Mouse (Mus musculus) monocyte, adult 59 days (primary cell): ENCODE data around the gene Sh2b1. TPM values are rescaled to one million over a fixed set of nuclear protein-coding genes. Genes with fewer than 3 reads are reported as not detected.

Experiments used
- total RNA-seq, 2 experiments: library from RNA; stranded (reverse); gene quantifications; one replicate each; pipeline ENCODE4 v1.2.4; 2023

Sh2b1 gene
- 10 to 100 TPM; 36.6 to 38.8 TPM for total RNA-seq

DNA sequence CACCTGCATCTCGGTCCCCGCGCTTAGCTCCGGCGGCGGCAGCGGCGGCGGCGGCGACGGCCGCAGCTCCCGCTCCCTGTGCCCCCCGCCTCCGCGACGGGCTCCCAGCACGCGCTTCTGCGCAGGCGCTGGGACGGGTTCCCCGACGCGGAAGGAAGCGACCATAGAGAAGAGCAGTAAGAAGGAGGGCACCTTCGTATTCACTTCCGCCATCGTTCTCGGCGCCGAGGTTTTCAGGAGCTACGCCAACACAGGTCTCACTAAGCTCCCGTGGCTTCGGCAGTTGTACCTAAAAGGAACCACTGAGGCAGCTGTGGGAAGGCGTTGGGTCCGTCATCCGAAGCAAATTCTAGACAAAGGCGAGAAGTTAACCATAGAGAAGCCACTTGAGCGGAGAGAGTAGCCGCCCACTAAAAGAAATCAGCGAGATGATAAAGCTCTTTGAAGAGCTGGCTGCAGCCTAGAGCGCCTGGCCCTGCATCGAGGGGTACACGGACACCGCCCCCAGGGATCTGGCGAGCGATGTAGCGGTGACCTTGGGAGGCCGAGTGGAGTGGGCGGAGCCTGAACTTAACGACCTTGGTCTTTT is at the start of gene Sh2b1:
Gene Sh2b1 (minus strand): TSS at position 432 of the 589 bp plus-strand sequence.

DNA sequence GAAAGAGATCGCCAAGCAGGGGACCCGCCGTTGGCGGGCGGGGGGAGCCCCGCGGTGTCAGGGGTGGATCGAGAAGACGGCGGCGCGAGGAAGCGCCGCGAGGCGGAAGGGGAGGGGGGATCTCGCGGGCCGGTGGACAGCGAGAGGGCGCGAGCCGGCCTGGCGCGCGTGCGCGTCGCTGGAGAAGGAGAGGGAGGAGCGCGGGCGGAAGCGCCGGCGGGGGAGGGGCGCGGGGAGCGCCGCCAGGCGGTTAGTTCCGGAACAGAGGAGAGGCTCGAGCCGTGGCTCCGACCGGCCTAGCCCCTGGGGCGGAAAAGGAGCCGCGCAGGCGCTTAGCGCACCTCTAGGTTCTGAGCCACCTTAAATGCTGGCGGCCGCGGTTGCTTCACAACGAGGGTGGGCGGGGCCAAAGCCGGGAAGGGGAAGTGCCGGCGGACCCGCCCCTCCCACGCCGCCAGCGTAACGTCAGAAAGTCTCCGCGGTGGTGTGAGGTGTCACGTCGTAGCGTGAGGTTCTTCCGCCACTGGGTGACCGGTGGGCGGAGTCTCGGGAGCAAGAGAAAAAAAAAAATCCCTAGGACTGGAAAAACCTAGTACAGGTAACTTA is 28.2 kb upstream of the Sh2b1 start, which contains the start of gene Atxn2l:
Gene Atxn2l (minus strand): TSS at position 165 of the 606 bp plus-strand sequence.

DNA sequence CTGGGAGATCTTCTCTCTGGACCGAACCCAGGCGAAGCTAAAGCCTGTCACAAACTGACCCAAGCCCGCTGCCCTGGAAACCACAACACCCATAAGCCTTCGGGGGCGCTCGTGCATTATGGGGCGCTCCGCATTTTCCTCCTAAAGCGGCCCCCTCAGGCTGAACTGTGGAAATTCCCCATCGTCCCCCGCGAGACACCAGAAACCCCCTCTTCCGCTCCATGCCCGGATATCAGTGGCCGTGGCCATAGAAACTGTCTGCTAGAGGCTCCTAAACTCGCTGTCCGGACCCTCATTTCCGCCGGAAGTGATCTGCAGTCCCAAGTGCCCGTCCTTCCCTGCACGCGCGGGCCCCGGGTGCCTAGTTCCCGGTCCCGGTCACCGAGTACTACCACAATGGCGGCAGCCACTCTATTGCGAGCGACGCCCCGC is 11.8 kb upstream of the Sh2b1 start, which contains the start of gene Tufm:
Gene Tufm (plus strand): TSS at position 310 of the 432 bp plus-strand sequence.

DNA sequence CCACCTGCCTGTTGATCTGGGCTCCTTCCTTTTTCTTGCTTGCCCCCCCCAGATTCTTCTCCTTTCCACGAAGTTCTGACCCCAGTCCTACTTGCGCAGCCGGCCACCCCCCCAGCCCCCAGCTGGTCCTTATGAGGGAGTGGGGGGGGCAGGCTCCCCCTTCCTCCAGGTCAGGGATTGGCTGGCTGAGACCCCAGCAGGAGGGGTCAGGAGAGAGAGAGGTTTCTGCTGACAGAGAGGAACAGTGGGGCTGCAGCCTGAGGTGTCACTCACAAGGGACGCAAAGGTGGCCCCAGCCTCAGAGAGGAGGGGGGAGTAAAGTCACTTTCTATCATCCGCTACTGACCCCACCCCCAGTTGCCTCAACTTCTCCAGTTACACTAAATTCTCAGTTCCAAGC is 12.2 kb downstream of the Sh2b1 start, which contains the start of gene Atp2a1:
Gene Atp2a1 (minus strand): TSS at position 105 of the 400 bp plus-strand sequence.

DNA sequence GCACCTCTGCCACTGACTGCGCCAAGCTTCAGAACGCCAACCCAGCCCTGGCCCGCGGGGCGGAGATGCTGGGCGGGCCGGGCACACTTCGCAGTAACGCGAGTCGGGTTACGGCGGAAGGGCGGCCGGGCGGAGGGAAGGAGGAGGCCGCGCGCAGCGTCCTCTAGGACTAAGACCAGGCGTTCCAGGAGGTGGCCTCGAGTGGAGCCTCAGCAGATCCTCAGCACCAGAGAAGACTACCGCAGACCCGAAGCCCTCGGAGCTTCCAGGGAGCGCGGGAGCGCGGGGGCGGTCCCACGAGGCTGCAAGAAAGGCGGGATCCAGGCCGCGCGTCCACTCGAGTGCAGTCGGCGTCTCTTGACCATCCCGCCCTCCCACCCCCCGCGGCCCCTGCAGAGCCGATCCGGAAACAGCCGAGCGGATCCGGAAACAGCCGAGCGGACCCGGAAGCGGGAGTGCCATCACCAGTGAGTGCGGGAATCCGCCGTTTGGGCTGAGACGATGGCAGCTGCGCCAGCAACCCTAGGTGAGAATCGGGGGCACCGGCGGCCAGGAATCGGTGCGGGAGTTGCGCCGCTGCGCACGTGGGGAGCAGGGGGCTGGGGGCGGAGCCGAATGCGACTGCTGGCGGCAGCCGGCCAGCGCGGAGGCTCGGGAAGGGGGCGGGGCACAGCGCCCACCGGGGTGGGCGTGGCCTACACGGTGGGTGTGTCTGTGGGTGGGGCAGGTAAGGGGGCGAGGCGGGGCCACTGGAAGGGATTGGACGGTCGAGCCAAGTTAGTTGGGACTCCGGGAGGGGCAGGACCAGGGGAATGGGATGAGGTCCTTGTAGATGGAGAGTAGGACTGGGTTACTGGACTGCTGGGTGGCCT is 46.4 kb downstream of the Sh2b1 start, which contains the start of gene Rabep2:
Gene Rabep2 (plus strand): TSS at position 129 of the 872 bp plus-strand sequence.

Other genes with a start within 250 kb of the Sh2b1 start
- 10 to 100 TPM; 20.0 to 23.4 TPM for gene Sbk1, start 202.8 kb downstream of the Sh2b1 start, total RNA-seq
- 1 to 10 TPM; 2.2 to 3.6 TPM for gene Lat, start 105.9 kb downstream of the Sh2b1 start, total RNA-seq
- gene Spns1, start 98.0 kb downstream of the Sh2b1 start, total RNA-seq, result 10 to 100 TPM; 49.8 to 66.4 TPM
- gene Nfatc2ip, start 78.7 kb downstream of the Sh2b1 start, total RNA-seq, result 10 to 100 TPM; 10.2 to 11.0 TPM
- 1 to 10 TPM in 1 of 2 experiments, under 1 TPM in 1; 0.97 to 4.1 TPM for gene Cd19, start 60.5 kb downstream of the Sh2b1 start, total RNA-seq
- gene Rabep2, start 46.7 kb downstream of the Sh2b1 start, total RNA-seq, result 10 to 100 TPM; 24.3 to 33.5 TPM
- gene Atp2a1, start 12.3 kb downstream of the Sh2b1 start, total RNA-seq, result 1 to 10 TPM; 1.9 to 3.2 TPM
- 10 to 100 TPM; 34.1 to 35.5 TPM for gene Tufm, start 11.9 kb upstream of the Sh2b1 start, total RNA-seq
- gene Atxn2l, start 28.0 kb upstream of the Sh2b1 start, total RNA-seq, result 100 to 1,000 TPM; 169 to 183 TPM
- gene Eif3c, start 91.0 kb upstream of the Sh2b1 start, total RNA-seq, result 100 to 1,000 TPM; 123 to 127 TPM
- gene Apobr, start 109.5 kb upstream of the Sh2b1 start, total RNA-seq, result 100 to 1,000 TPM; 108 to 125 TPM
- 100 to 1,000 TPM; 241 to 250 TPM for gene Cln3, start 110.4 kb upstream of the Sh2b1 start, total RNA-seq
- 10 to 100 TPM; 10.8 to 13.3 TPM for gene Il27, start 119.5 kb upstream of the Sh2b1 start, total RNA-seq
- gene Nupr1, start 155.4 kb upstream of the Sh2b1 start, total RNA-seq, result 10 to 100 TPM; 83.7 to 95.7 TPM
- gene Sgf29, start 173.9 kb upstream of the Sh2b1 start, total RNA-seq, result 10 to 100 TPM; 31.8 to 41.5 TPM
- gene Sult1a1, start 201.0 kb upstream of the Sh2b1 start, total RNA-seq, result 1 to 10 TPM; 5.7 to 6.0 TPM
- gene Bola2, start 220.0 kb upstream of the Sh2b1 start, total RNA-seq, result 100 to 1,000 TPM; 104 to 129 TPM
- gene Slx1b, start 220.4 kb upstream of the Sh2b1 start, total RNA-seq, result 10 to 100 TPM; 12.0 to 12.3 TPM
- 1,000 to 10,000 TPM; 1,489 to 1,521 TPM for gene Coro1a, start 232.4 kb upstream of the Sh2b1 start, total RNA-seq